Mouse (Mus musculus) C2C12 (cell line): ENCODE data around the gene Dio1.

Experiments
- CTCF ChIP-seq: IDR thresholded peaks from one replicate; pipeline ENCODE4 v1.5.1; 2011; ENCODE audit not compliant: control insufficient read depth, insufficient read depth, insufficient read length
- FOSL1 ChIP-seq: IDR thresholded peaks from one replicate; pipeline ENCODE4 v1.8.0; 2011; ENCODE audit warnings: mild to moderate bottlenecking, low read length; ENCODE audit not compliant: poor library complexity, insufficient read depth, severe bottlenecking
- MAX ChIP-seq: IDR thresholded peaks from one replicate; pipeline ENCODE4 v1.6.1; 2011; ENCODE audit warnings: mild to moderate bottlenecking, control low read depth
- MYOD1 ChIP-seq: IDR thresholded peaks from one replicate; pipeline ENCODE4 v1.6.1; 2011; ENCODE audit warnings: low read depth; ENCODE audit not compliant: control insufficient read depth, insufficient read length
- MYOG ChIP-seq: IDR thresholded peaks from one replicate; pipeline ENCODE4 v1.6.1; 2011; ENCODE audit not compliant: control insufficient read depth, insufficient read length; ENCODE audit errors: extremely low read depth
- USF1 ChIP-seq: IDR thresholded peaks from one replicate; pipeline ENCODE4 v1.6.1; 2011; ENCODE audit warnings: low read depth, mild to moderate bottlenecking, control low read depth, moderate library complexity

GRCm38 (mm10) chr4:107347221-107347620, 40.3 kb upstream of the Dio1 start:
- no peak for TF ChIP-seq CTCF
- TF ChIP-seq FOSL1, result no peak
- TF ChIP-seq MYOG, result no peak
- TF ChIP-seq USF1, result no peak
- TF ChIP-seq MAX, result no peak
- no peak for TF ChIP-seq MYOD1
